Mouse (Mus musculus): ENCODE measurements at regions not wholly inside any gene's neighbourhood (a gene's known extent, or its start where the extent isn't known, plus 50 kb on each side); places are given as distances from the start of the nearest gene placed in this dataset.
A peak's percentile ranks its signal among the peaks of the same experiment; 100 is the strongest.
"Not testable (repeated sequence)": the region's sequence is repeated elsewhere in the genome, so short reads cannot be mapped to it uniquely, and the experiment has no call there.

- 75% methylated on average over 7 of the region's 7 CpGs for WGBS
- no peak overlapping the region for H3K9ac ChIP-seq (ENCODE audit: low read length)
- ATAC-seq (ENCODE audit: insufficient read depth, low FRiP score) = no peak
- H3K9me3 ChIP-seq (replicated peaks; ENCODE audit: control insufficient read depth, low read length) = no peaks in the 10 kb centered on the region
- no peaks in the 10 kb centered on the region for H3K27me3 ChIP-seq (ENCODE audit: control insufficient read depth, insufficient read depth, low read length)
- H3K27ac ChIP-seq (ENCODE audit: low read length) = no peak overlapping the region
- H3K4me3 ChIP-seq (replicated peaks; ENCODE audit: low read length) = no peak overlapping the region
- H3K4me2 ChIP-seq (ENCODE audit: low read depth, low read length) = no peak overlapping the region
- H3K4me1 ChIP-seq (ENCODE audit: control insufficient read depth, insufficient read depth, low read length) = no peaks in the 10 kb centered on the region
- H3K36me3 ChIP-seq (ENCODE audit: control insufficient read depth, insufficient read depth, low read length) = no peaks in the 10 kb centered on the region
These were observed 59.6 kb downstream of the Fasl start for GRCm38 (mm10) chr1:161728546-161729206.

- H3K9ac ChIP-seq (ENCODE audit: low read length); H3K27ac ChIP-seq (ENCODE audit: low read length); H3K4me3 ChIP-seq (replicated peaks; ENCODE audit: low read length); H3K9me3 ChIP-seq (replicated peaks; ENCODE audit: control insufficient read depth, low read length); H3K4me2 ChIP-seq (ENCODE audit: low read depth, low read length); H3K4me1 ChIP-seq (ENCODE audit: control insufficient read depth, insufficient read depth, low read length); H3K36me3 ChIP-seq (ENCODE audit: control insufficient read depth, insufficient read depth, low read length); H3K27me3 ChIP-seq (ENCODE audit: control insufficient read depth, insufficient read depth, low read length): not testable (repeated sequence)
- WGBS = 88% methylated on average over 9 of the region's 27 CpGs
- ATAC-seq (ENCODE audit: insufficient read depth, low FRiP score) = peak; percentile 56; the same call in 1 of the 2 replicates
These were observed 60.9 kb downstream of the Fasl start for GRCm38 (mm10) chr1:161727357-161727756.

- not testable (repeated sequence) for ATAC-seq (ENCODE audit: insufficient read depth, low FRiP score)
These were observed 62.2 kb downstream of the Fasl start for GRCm38 (mm10) chr1:161726098-161726497.

GRCm38 (mm10) chr1:161719876-161720275 is 68.4 kb downstream of the Fasl start:
- no peaks in the 10 kb centered on the region for H3K9me3 ChIP-seq (replicated peaks; ENCODE audit: control insufficient read depth, low read length)
- no peak overlapping the region for H3K4me2 ChIP-seq (ENCODE audit: low read depth, low read length)
- ATAC-seq (ENCODE audit: insufficient read depth, low FRiP score) = no peak
- no peaks in the 10 kb centered on the region for H3K4me1 ChIP-seq (ENCODE audit: control insufficient read depth, insufficient read depth, low read length)
- no peaks in the 10 kb centered on the region for H3K27me3 ChIP-seq (ENCODE audit: control insufficient read depth, insufficient read depth, low read length)
- no peak overlapping the region for H3K27ac ChIP-seq (ENCODE audit: low read length)
- WGBS = 62% methylated on average over 3 of the region's 3 CpGs
- no peak overlapping the region for H3K9ac ChIP-seq (ENCODE audit: low read length)
- no peaks in the 10 kb centered on the region for H3K36me3 ChIP-seq (ENCODE audit: control insufficient read depth, insufficient read depth, low read length)
- H3K4me3 ChIP-seq (replicated peaks; ENCODE audit: low read length) = no peak overlapping the region

More at GRCm38 (mm10) chr1:161726098-161726497, 62.2 kb downstream of the Fasl start:
- not testable (repeated sequence) for H3K9ac ChIP-seq (ENCODE audit: low read length); H3K36me3 ChIP-seq (ENCODE audit: control insufficient read depth, insufficient read depth, low read length); H3K4me3 ChIP-seq (replicated peaks; ENCODE audit: low read length); H3K27ac ChIP-seq (ENCODE audit: low read length); H3K4me2 ChIP-seq (ENCODE audit: low read depth, low read length); H3K9me3 ChIP-seq (replicated peaks; ENCODE audit: control insufficient read depth, low read length); H3K4me1 ChIP-seq (ENCODE audit: control insufficient read depth, insufficient read depth, low read length); H3K27me3 ChIP-seq (ENCODE audit: control insufficient read depth, insufficient read depth, low read length)
- 75% methylated on average over 1 of the region's 10 CpGs for WGBS

GRCm38 (mm10) chr1:161718254-161718653 is 70.0 kb downstream of the Fasl start:
- 13% methylated on average over 5 of the region's 5 CpGs for WGBS
- H3K36me3 ChIP-seq (ENCODE audit: control insufficient read depth, insufficient read depth, low read length) = no peaks in the 10 kb centered on the region
- H3K4me3 ChIP-seq (replicated peaks; ENCODE audit: low read length) = no peak overlapping the region
- H3K9ac ChIP-seq (ENCODE audit: low read length) = no peak overlapping the region
- peak; percentile 74; the same call in 1 of the 2 replicates for ATAC-seq (ENCODE audit: insufficient read depth, low FRiP score)
- no peak overlapping the region for H3K4me2 ChIP-seq (ENCODE audit: low read depth, low read length)
- H3K27ac ChIP-seq (ENCODE audit: low read length) = no peak overlapping the region
- no peaks in the 10 kb centered on the region for H3K4me1 ChIP-seq (ENCODE audit: control insufficient read depth, insufficient read depth, low read length)
- H3K9me3 ChIP-seq (replicated peaks; ENCODE audit: control insufficient read depth, low read length) = no peaks in the 10 kb centered on the region
- H3K27me3 ChIP-seq (ENCODE audit: control insufficient read depth, insufficient read depth, low read length) = no peaks in the 10 kb centered on the region

- Histone ChIP-seq H3K9me3 (replicated peaks; ENCODE audit: control insufficient read depth, low read length) (no peaks in the 10 kb centered on the region), H3K4me2 (ENCODE audit: low read depth, low read length) (peak overlapping the region; percentile 29; the same call in 1 of the 2 replicates), H3K4me3 (replicated peaks; ENCODE audit: low read length) (no peak overlapping the region), H3K36me3 (ENCODE audit: control insufficient read depth, insufficient read depth, low read length) (no peaks in the 10 kb centered on the region), H3K4me1 (ENCODE audit: control insufficient read depth, insufficient read depth, low read length) (0 out of 2 replicates have a peak, but pooled peaks cover 2% of the 10 kb centered on the region), H3K27me3 (ENCODE audit: control insufficient read depth, insufficient read depth, low read length) (no peaks in the 10 kb centered on the region), H3K27ac (ENCODE audit: low read length) (no peak overlapping the region), H3K9ac (ENCODE audit: low read length) (no peak overlapping the region)
- no peak for ATAC-seq (ENCODE audit: insufficient read depth, low FRiP score)
- 24% methylated on average over 10 of the region's 10 CpGs for WGBS
These were observed 75.4 kb downstream of the Fasl start for GRCm38 (mm10) chr1:161712918-161713317.

- Histone ChIP-seq H3K4me1 (ENCODE audit: control insufficient read depth, insufficient read depth, low read length) (0 out of 2 replicates have a peak, but pooled peaks cover 2% of the 10 kb centered on the region), H3K9ac (ENCODE audit: low read length) (no peak overlapping the region), H3K27ac (ENCODE audit: low read length) (no peak overlapping the region), H3K27me3 (ENCODE audit: control insufficient read depth, insufficient read depth, low read length) (no peaks in the 10 kb centered on the region), H3K4me3 (replicated peaks; ENCODE audit: low read length) (no peak overlapping the region), H3K4me2 (ENCODE audit: low read depth, low read length) (no peak overlapping the region), H3K9me3 (replicated peaks; ENCODE audit: control insufficient read depth, low read length) (no peaks in the 10 kb centered on the region), H3K36me3 (ENCODE audit: control insufficient read depth, insufficient read depth, low read length) (no peaks in the 10 kb centered on the region)
- 15% methylated on average over 3 of the region's 3 CpGs for WGBS
- no peak for ATAC-seq (ENCODE audit: insufficient read depth, low FRiP score)
These were observed 76.0 kb downstream of the Fasl start for GRCm38 (mm10) chr1:161712283-161712682.

- no peak for ATAC-seq (ENCODE audit: insufficient read depth, low FRiP score)
- no peak overlapping the region for H3K4me3 ChIP-seq (replicated peaks; ENCODE audit: low read length)
- H3K9ac ChIP-seq (ENCODE audit: low read length) = no peak overlapping the region
- H3K4me2 ChIP-seq (ENCODE audit: low read depth, low read length) = no peak overlapping the region
- H3K27me3 ChIP-seq (ENCODE audit: control insufficient read depth, insufficient read depth, low read length) = no peaks in the 10 kb centered on the region
- H3K27ac ChIP-seq (ENCODE audit: low read length) = no peak overlapping the region
- no peaks in the 10 kb centered on the region for H3K9me3 ChIP-seq (replicated peaks; ENCODE audit: control insufficient read depth, low read length)
- no peaks in the 10 kb centered on the region for H3K36me3 ChIP-seq (ENCODE audit: control insufficient read depth, insufficient read depth, low read length)
- H3K4me1 ChIP-seq (ENCODE audit: control insufficient read depth, insufficient read depth, low read length) = no peaks in the 10 kb centered on the region
- 63% methylated on average over 3 of the region's 3 CpGs for WGBS
These were observed 81.2 kb downstream of the Fasl start for GRCm38 (mm10) chr1:161707049-161707448.

GRCm38 (mm10) chr1:161704961-161705360 is 83.3 kb downstream of the Fasl start:
- WGBS = 73% methylated on average over 3 of the region's 3 CpGs
- Histone ChIP-seq H3K27me3 (ENCODE audit: control insufficient read depth, insufficient read depth, low read length) (no peaks in the 10 kb centered on the region), H3K36me3 (ENCODE audit: control insufficient read depth, insufficient read depth, low read length) (no peaks in the 10 kb centered on the region), H3K4me2 (ENCODE audit: low read depth, low read length) (no peak overlapping the region), H3K4me3 (replicated peaks; ENCODE audit: low read length) (no peak overlapping the region), H3K9me3 (replicated peaks; ENCODE audit: control insufficient read depth, low read length) (no peaks in the 10 kb centered on the region), H3K9ac (ENCODE audit: low read length) (no peak overlapping the region), H3K27ac (ENCODE audit: low read length) (no peak overlapping the region), H3K4me1 (ENCODE audit: control insufficient read depth, insufficient read depth, low read length) (no peaks in the 10 kb centered on the region)
- no peak for ATAC-seq (ENCODE audit: insufficient read depth, low FRiP score)
